Mouse (Mus musculus) neural tube, embryonic 12.5 days (tissue): ENCODE data around the gene Rsph6a. TPM values are rescaled to one million over a fixed set of nuclear protein-coding genes. Genes with fewer than 3 reads are reported as not detected.
A peak's percentile ranks its signal among the peaks of the same experiment; 100 is the strongest.

Experiments used
- ATAC-seq: fragments of 200-750 bp; cut with Nextera tagmentation; 2 replicates; pipeline ENCODE4 v1.8.0; 2017; ENCODE audit warnings: low read depth, mild to moderate bottlenecking, moderate TSS enrichment, moderate library complexity; ENCODE audit not compliant: low FRiP score
- H3K27ac ChIP-seq: fragments of 300-500 bp; sonication (generic); 2 replicates; pipeline ENCODE4 v1.5.1; 2016
- H3K27me3 ChIP-seq: fragments of 300-500 bp; sonication (generic); replicated peaks from 2 replicates; pipeline ENCODE4 v1.6.1; 2016; ENCODE audit warnings: mild to moderate bottlenecking
- H3K36me3 ChIP-seq: fragments of 300-500 bp; sonication (generic); 2 replicates; pipeline ENCODE4 v1.6.1; 2016; ENCODE audit warnings: mild to moderate bottlenecking
- H3K4me1 ChIP-seq: fragments of 300-500 bp; sonication (generic); 2 replicates; pipeline ENCODE4 v1.6.1; 2016
- H3K4me2 ChIP-seq: fragments of 300-500 bp; sonication (generic); replicated peaks from 2 replicates; pipeline ENCODE4 v1.6.1; 2016; ENCODE audit warnings: mild to moderate bottlenecking
- H3K4me3 ChIP-seq: fragments of 300-500 bp; sonication (generic); 2 replicates; pipeline ENCODE4 v1.5.1; 2016
- H3K9ac ChIP-seq: fragments of 300-500 bp; sonication (generic); 2 replicates; pipeline ENCODE4 v1.6.1; 2016; ENCODE audit warnings: mild to moderate bottlenecking
- H3K9me3 ChIP-seq: fragments of 300-500 bp; sonication (generic); 2 replicates; pipeline ENCODE4 v1.6.1; 2016; ENCODE audit warnings: mild to moderate bottlenecking
- WGBS: fragments of 180-500 bp; shearing (Covaris S2); methylation state at CpG from one replicate; pipeline ENCODE4 v1.1.7; 2016; 5-methylcytosine and 5-hydroxymethylcytosine counted together
- polyA plus RNA-seq: library from polyadenylated mRNA; unstranded; fragments of >200 nt; fragmentation: Nextera tagmentation; extraction: Ambion mirVana; gene quantifications from 2 replicates; pipeline ENCODE4 v1.2.1, GENCODE M21; 2016

The Rsph6a gene
- polyA plus RNA-seq, 1 experiment from 2014 or later = not detected

DNA sequence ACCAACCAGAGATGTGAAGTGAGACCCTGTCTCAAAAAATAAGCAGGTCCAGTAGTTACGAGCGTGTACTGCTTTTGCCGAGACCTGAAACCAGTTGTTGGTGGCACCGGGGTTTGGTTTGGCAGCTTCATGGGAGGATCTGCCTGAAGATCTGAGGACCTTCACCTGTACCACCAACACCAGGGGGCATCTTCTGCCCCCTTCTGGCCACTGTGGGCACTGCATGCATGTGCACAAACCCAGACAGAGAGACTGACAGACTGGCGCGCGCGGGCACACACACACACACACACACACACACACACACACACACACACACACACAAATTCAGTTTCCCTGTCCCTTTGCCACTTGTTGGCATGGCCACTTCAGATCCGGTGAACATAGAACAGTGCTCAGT lies 19.0 kb downstream of the Rsph6a start:
- Histone ChIP-seq H3K4me3 (no peak overlapping the region), H3K27ac (no peak overlapping the region), H3K36me3 (peaks cover 9% of the 10 kb centered on the region), H3K4me1 (peaks cover 25% of the 10 kb centered on the region), H3K9me3 (no peaks in the 10 kb centered on the region), H3K9ac (no peak overlapping the region), H3K4me2 (no peak overlapping the region), H3K27me3 (no peaks in the 10 kb centered on the region)
- 77% methylated on average over 9 of the region's 9 CpGs for WGBS
- no peak for ATAC-seq

DNA sequence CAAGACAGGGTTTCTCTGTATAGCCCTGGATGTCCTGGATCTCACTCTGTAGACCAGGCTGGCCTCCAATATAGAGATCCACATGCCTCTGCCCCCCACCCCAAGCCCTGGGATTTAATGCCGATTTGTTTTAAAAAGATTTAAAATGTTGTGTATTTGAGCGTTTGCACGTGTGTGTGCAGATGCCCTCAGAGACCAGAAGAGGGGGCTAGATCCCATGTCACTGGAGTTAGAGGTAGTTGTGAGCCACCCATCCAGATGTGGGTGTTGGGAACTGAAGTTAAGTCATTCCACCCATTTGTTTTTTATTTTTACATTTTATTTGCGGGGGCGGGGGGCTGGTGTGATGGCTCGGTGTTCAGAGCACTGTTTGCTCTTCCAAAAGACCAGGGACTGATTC lies 20.0 kb downstream of the Rsph6a start:
- H3K9ac ChIP-seq = no peak overlapping the region
- ATAC-seq = no peak
- no peak overlapping the region for H3K27ac ChIP-seq
- peaks cover 19% of the 10 kb centered on the region for H3K36me3 ChIP-seq
- H3K4me1 ChIP-seq = peaks cover 28% of the 10 kb centered on the region
- no peak overlapping the region for H3K4me2 ChIP-seq
- H3K4me3 ChIP-seq = no peak overlapping the region
- no peaks in the 10 kb centered on the region for H3K9me3 ChIP-seq
- no peaks in the 10 kb centered on the region for H3K27me3 ChIP-seq
- WGBS = 94% methylated on average over 6 of the region's 6 CpGs

GRCm38 (mm10) chr7:19075231-19075630 lies 20.7 kb downstream of the Rsph6a start:
- no peaks in the 10 kb centered on the region for H3K27me3 ChIP-seq
- peaks cover 26% of the 10 kb centered on the region for H3K36me3 ChIP-seq
- no peak overlapping the region for H3K9ac ChIP-seq
- no peak for ATAC-seq
- peak overlapping the region; percentile 97; the same call in 1 of the 2 replicates for H3K4me3 ChIP-seq
- H3K27ac ChIP-seq = no peak overlapping the region
- WGBS = 59% methylated on average over 5 of the region's 5 CpGs
- H3K4me1 ChIP-seq = peaks cover 28% of the 10 kb centered on the region
- H3K9me3 ChIP-seq = no peaks in the 10 kb centered on the region
- H3K4me2 ChIP-seq = peak overlapping the region; percentile 95

DNA sequence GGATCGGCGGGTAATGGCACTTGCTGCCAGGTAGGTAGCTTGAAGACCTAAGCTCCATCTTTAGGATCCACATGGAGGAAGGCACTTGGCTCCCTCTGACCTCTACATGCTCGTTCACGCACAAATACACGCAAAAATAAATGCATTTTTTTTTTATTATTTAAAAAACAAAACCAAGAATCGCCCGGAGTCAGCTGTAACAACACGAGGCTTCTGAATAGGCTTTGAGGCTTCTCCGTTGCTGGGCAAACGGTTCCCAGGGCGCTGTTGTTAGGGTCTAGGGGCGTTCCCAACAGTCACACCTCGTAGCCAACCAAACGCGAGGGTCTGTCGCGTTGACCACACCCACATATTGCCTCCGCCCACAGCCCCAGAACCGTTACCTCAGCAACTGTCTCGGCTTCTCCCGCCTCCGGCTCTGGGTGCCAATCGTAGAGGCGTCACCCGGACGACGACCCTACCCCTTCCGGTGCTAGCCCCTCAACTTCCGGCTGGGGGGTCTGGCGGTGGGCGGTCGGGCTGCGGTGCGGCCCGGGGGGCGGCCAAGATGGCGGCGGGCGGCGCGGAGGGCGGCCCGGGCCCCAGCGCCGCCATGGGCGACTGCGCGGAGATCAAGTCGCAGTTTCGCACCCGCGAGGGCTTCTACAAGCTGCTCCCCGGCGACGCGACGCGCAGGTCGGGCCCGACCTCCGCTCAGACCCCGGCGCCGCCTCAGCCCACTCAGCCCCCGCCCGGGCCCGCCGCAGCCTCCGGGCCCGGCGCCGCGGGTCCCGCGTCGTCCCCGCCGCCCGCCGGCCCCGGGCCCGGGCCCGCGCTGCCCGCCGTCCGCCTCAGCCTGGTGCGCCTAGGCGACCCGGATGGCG lies 21.5 kb downstream of the Rsph6a start, which contains the start of gene Dmwd:
Dmwd (plus strand) TSS at position 505 of the 863 bp plus-strand sequence.
- no peaks in the 10 kb centered on the region for H3K9me3 ChIP-seq
- H3K4me1 ChIP-seq = peaks cover 28% of the 10 kb centered on the region
- peaks cover 33% of the 10 kb centered on the region for H3K36me3 ChIP-seq
- peak within 1 kb of the TSS; percentile 97 for H3K4me3 ChIP-seq
- peak within 1 kb of the TSS; percentile 20; the same call in 1 of the 2 replicates for H3K27ac ChIP-seq
- no peaks in the 10 kb centered on the region for H3K27me3 ChIP-seq
- H3K4me2 ChIP-seq = peak within 1 kb of the TSS; percentile 95
- peak within 1 kb of the TSS; percentile 96 for H3K9ac ChIP-seq
- peak; percentile 97 for ATAC-seq
- WGBS = under 1% methylated on average over 89 of the region's 91 CpGs

DNA sequence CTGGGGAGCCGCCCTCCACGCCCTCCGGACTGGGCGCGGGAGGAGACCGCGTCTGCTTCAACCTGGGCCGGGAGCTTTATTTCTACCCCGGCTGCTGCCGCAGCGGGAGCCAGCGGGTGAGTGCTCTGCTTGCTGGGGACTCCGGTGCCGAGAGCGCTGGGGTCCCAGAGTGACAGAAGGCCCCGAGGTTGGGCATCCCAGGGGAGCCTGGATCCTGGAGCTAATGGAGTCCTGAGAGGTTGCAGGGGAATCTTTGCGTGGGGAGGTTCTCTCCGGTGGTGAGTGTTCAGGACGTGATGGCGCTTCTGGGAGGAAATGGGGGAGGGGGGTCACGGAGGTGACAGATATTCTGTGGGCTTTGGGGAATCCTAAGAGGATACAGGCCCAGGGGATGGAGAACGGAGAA lies 22.1 kb downstream of the Rsph6a start:
- under 1% methylated on average over 22 of the region's 22 CpGs for WGBS
- H3K4me3 ChIP-seq = peak overlapping the region; percentile 97
- H3K9me3 ChIP-seq = no peaks in the 10 kb centered on the region
- no peak for ATAC-seq
- H3K27ac ChIP-seq = peak overlapping the region; percentile 20; the same call in 1 of the 2 replicates
- H3K4me2 ChIP-seq = peak overlapping the region; percentile 95
- H3K4me1 ChIP-seq = peaks cover 28% of the 10 kb centered on the region
- H3K9ac ChIP-seq = peak overlapping the region; percentile 96
- peaks cover 40% of the 10 kb centered on the region for H3K36me3 ChIP-seq
- H3K27me3 ChIP-seq = no peaks in the 10 kb centered on the region

- Histone ChIP-seq H3K4me2 (peak overlapping the region; percentile 95), H3K4me1 (peaks cover 28% of the 10 kb centered on the region), H3K9me3 (no peaks in the 10 kb centered on the region), H3K36me3 (peaks cover 51% of the 10 kb centered on the region), H3K9ac (0 out of 2 replicates have a peak overlapping the region, but pooled peaks have one; percentile 96), H3K27me3 (no peaks in the 10 kb centered on the region), H3K4me3 (0 out of 2 replicates have a peak overlapping the region, but pooled peaks have one; percentile 97), H3K27ac (no peak overlapping the region)
- 82% methylated on average over 14 of the region's 14 CpGs for WGBS
- ATAC-seq = no peak
Observed at GRCm38 (mm10) chr7:19077761-19078160, 23.3 kb downstream of the Rsph6a start.

- no peak overlapping the region for H3K9ac ChIP-seq
- WGBS = 90% methylated on average over 3 of the region's 3 CpGs
- peaks cover 61% of the 10 kb centered on the region for H3K36me3 ChIP-seq
- no peak overlapping the region for H3K4me3 ChIP-seq
- no peak overlapping the region for H3K4me2 ChIP-seq
- no peak overlapping the region for H3K27ac ChIP-seq
- H3K27me3 ChIP-seq = no peaks in the 10 kb centered on the region; the same call in 1 of the 2 replicates
- ATAC-seq = no peak
- H3K4me1 ChIP-seq = peaks cover 36% of the 10 kb centered on the region
- H3K9me3 ChIP-seq = no peaks in the 10 kb centered on the region
Observed at GRCm38 (mm10) chr7:19078732-19079131, 24.2 kb downstream of the Rsph6a start.

GRCm38 (mm10) chr7:19080451-19080950 lies 26.0 kb downstream of the Rsph6a start:
- H3K36me3 ChIP-seq = peaks cover 63% of the 10 kb centered on the region
- H3K4me3 ChIP-seq = no peak overlapping the region
- H3K9me3 ChIP-seq = no peaks in the 10 kb centered on the region
- ATAC-seq = no peak
- no peak overlapping the region for H3K27ac ChIP-seq
- 88% methylated on average over 19 of the region's 19 CpGs for WGBS
- peaks cover 50% of the 10 kb centered on the region for H3K4me1 ChIP-seq
- no peaks in the 10 kb centered on the region; the same call in 1 of the 2 replicates for H3K27me3 ChIP-seq
- H3K4me2 ChIP-seq = no peak overlapping the region
- no peak overlapping the region for H3K9ac ChIP-seq

GRCm38 (mm10) chr7:19082171-19082570 lies 27.7 kb downstream of the Rsph6a start:
- 87% methylated on average over 4 of the region's 4 CpGs for WGBS
- peaks cover 47% of the 10 kb centered on the region for H3K4me1 ChIP-seq

DNA sequence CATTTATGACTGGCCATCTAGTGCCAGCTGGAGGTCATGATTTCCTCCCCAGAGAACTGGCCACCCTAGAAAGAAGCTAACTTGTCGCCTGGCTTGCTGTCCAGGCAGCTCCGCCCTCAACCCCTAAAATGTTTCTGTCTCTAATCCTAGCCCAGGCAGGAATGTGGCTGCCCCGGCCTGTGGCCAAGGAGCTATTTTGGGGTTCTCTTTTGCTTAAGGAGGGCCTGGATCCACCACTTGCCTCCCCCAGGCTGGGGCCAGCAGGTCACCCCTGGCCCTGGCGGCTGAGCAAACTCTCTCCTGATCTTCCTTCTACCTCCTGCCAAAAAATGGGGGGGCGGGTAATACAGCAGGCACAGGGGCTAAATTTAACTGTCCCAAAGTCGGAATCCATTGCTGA lies 28.6 kb downstream of the Rsph6a start:
- peaks cover 73% of the 10 kb centered on the region for H3K36me3 ChIP-seq
- no peak overlapping the region for H3K27ac ChIP-seq
- H3K4me3 ChIP-seq = no peak overlapping the region
- H3K4me2 ChIP-seq = peak overlapping the region; percentile 22; the same call in 1 of the 2 replicates
- H3K27me3 ChIP-seq = no peaks in the 10 kb centered on the region; the same call in 1 of the 2 replicates
- H3K9me3 ChIP-seq = no peaks in the 10 kb centered on the region
- H3K4me1 ChIP-seq = peaks cover 38% of the 10 kb centered on the region
- no peak for ATAC-seq
- no peak overlapping the region for H3K9ac ChIP-seq
- WGBS = 66% methylated on average over 6 of the region's 6 CpGs

More at GRCm38 (mm10) chr7:19082171-19082570, 27.7 kb downstream of the Rsph6a start:
- Histone ChIP-seq H3K4me2 (no peak overlapping the region), H3K27me3 (no peaks in the 10 kb centered on the region; the same call in 1 of the 2 replicates), H3K9me3 (no peaks in the 10 kb centered on the region), H3K27ac (no peak overlapping the region), H3K36me3 (peaks cover 70% of the 10 kb centered on the region), H3K4me3 (no peak overlapping the region), H3K9ac (no peak overlapping the region)
- ATAC-seq = no peak

DNA sequence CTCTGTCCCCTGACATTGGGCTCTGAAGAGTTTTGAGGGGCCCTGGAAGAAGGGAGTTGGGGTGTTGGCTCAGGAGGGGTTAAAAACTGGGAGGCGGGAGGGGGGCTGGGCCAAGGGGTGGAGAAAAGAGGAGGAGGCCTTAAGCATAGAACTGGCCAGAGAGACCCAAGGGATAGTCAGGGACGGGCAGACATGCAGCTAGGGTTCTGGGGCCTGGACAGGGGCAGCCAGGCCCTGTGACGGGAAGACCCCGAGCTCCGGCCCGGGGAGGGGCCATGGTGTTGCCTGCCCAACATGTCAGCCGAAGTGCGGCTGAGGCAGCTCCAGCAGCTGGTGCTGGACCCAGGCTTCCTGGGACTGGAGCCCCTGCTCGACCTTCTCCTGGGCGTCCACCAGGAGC lies 29.2 kb downstream of the Rsph6a start, which contains the start of gene Dmpk:
Dmpk (plus strand) TSS at position 149 of the 400 bp plus-strand sequence.
- no peak within 1 kb of the TSS for H3K27ac ChIP-seq
- H3K9me3 ChIP-seq = no peaks in the 10 kb centered on the region
- H3K27me3 ChIP-seq = no peaks in the 10 kb centered on the region; the same call in 1 of the 2 replicates
- WGBS = 59% methylated on average over 10 of the region's 10 CpGs
- 0 out of 2 replicates have a peak within 1 kb of the TSS, but pooled peaks have one; percentile 8 for H3K9ac ChIP-seq
- H3K36me3 ChIP-seq = peaks cover 72% of the 10 kb centered on the region
- peak within 1 kb of the TSS; percentile 22; the same call in 1 of the 2 replicates for H3K4me2 ChIP-seq
- no peak within 1 kb of the TSS for H3K4me3 ChIP-seq
- peaks cover 32% of the 10 kb centered on the region for H3K4me1 ChIP-seq
- no peak for ATAC-seq

GRCm38 (mm10) chr7:19084277-19084771 lies 29.8 kb downstream of the Rsph6a start:
- Histone ChIP-seq H3K36me3 (peaks cover 65% of the 10 kb centered on the region), H3K4me3 (no peak overlapping the region), H3K4me1 (peaks cover 30% of the 10 kb centered on the region), H3K27me3 (no peaks in the 10 kb centered on the region; the same call in 1 of the 2 replicates), H3K9me3 (no peaks in the 10 kb centered on the region), H3K4me2 (peak overlapping the region; percentile 22; the same call in 1 of the 2 replicates), H3K9ac (0 out of 2 replicates have a peak overlapping the region, but pooled peaks have one; percentile 8), H3K27ac (no peak overlapping the region)
- 75% methylated on average over 6 of the region's 6 CpGs for WGBS
- no peak for ATAC-seq
